Mouse (Mus musculus) natural killer cell, adult 2 months (primary cell): ENCODE data around the gene Ugt1a8.

Experiments used
- DNase-seq, 2 experiments: peaks; one replicate each; pipeline ENCODE4 v3.0.0; 2022; ENCODE audit warnings: low spot score in 2 of 2

Gene Ugt1a8

GRCm38 (mm10) chr1:88260114-88260513 is 172.5 kb downstream of the Ugt1a8 start:
- DNase-seq: no peak

- DNase-seq: no peak
Measured at GRCm38 (mm10) chr1:88260604-88261377, 173.2 kb downstream of the Ugt1a8 start.

- DNase-seq: no peak
Measured at GRCm38 (mm10) chr1:88261706-88262105, 174.1 kb downstream of the Ugt1a8 start.

- DNase-seq: no peak
Measured at GRCm38 (mm10) chr1:88262255-88262654, 174.6 kb downstream of the Ugt1a8 start.

GRCm38 (mm10) chr1:88262961-88263360 is 175.3 kb downstream of the Ugt1a8 start:
- no peak for DNase-seq

GRCm38 (mm10) chr1:88263778-88264177 is 176.2 kb downstream of the Ugt1a8 start:
- DNase-seq: no peak

GRCm38 (mm10) chr1:88264237-88264868 is 176.7 kb downstream of the Ugt1a8 start:
- no peak for DNase-seq

GRCm38 (mm10) chr1:88264869-88265240 is 177.2 kb downstream of the Ugt1a8 start:
- no peak for DNase-seq

GRCm38 (mm10) chr1:88266123-88266522 is 178.5 kb downstream of the Ugt1a8 start:
- no peak for DNase-seq

- no peak for DNase-seq
Measured at GRCm38 (mm10) chr1:88267489-88267888, 179.9 kb downstream of the Ugt1a8 start.

GRCm38 (mm10) chr1:88268070-88268469 is 180.5 kb downstream of the Ugt1a8 start:
- no peak for DNase-seq
